Mouse (Mus musculus): ENCODE data around the gene Npffr2. TPM values are rescaled to one million over a fixed set of nuclear protein-coding genes. Genes with fewer than 3 reads are reported as not detected.
"Not testable (repeated sequence)": the region's sequence is repeated elsewhere in the genome, so short reads cannot be mapped to it uniquely, and the experiment has no call there.

Npffr2 gene
- not detected for total RNA-seq (2021)

DNA sequence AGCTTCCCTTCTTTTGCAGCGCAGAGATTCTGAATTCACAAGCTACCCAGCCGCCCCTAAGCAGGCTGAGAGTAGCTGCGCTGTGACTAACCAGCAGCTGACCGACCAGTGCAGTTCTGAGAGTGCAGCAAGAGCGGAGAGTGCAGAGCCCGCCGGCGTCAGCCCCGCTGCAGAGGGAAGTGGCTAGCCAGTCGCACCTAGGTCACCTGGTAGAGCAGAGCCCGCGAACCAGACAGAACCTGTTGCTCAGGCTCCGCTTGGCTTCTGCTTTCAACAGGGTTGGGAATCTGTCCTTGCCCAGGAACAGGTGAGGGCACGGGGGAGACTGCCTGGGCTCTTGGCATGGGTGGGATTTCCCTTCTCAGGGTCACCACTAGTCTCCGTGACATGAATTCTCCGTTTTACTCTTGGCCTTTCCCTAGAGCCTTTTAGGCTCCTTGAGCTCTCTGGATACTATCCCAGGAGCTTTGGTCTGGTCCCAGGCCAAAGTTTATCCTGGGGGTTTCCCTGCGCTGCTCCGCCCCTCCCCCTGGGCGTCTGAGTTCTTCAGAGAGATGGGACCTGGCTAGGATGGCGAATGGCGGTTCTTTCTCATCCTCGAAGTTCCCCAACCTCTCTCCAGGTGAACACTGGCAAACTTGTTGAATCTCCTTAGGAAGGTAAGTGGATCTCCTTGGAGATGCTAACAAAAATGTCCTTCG, at the start of gene Npffr2:
Npffr2 (plus strand) TSS at position 552 of the 701 bp plus-strand sequence.
- DNase-seq: peak; percentile 4 to 5
- intact Hi-C loops (cut with DNase I): no loop called here

DNA sequence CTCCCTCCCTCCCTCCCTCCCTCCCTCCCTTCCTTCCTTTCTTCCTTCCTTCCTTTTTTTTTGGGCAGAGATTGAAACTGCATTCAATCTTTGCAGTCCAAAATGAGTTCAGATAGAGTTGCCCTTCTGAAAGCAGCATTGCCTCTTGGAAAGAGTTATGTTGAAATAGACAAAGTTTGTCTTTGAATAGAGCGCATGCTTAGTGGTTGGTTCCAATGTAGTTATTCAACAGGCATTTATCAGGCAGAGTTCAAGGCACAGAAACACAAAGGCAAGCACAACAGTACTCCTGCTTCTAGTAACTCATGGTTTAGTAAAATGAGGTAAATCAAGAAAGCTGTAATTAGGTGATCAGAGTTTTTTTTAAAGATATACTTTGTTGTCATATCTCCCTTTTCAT, 34.7 kb upstream of the Npffr2 start:
- intact Hi-C loops (cut with DNase I): no loop called here
- DNase-seq: no peak

DNA sequence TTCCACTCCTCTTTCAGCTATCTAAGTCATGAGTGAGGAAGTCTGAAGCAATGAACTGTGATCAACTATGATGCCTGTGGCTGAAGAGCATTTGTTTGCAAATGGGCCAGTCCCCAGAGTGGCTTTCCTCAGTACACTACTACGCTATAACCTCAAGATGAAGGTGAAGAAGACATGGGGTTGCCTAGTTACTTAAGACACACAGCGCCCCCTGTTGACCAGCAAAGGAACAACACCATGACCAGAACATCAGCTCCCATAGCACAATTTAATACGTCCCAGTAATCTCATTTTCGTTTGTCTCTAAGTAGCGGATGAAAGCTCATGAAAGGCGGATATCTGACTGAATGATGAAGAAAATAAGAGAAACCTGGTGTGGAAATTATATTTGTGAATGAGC, 27.0 kb upstream of the Npffr2 start:
- peak in 1 of 2 experiments; percentile 0 for DNase-seq
- intact Hi-C loops (cut with DNase I): no loop called here

DNA sequence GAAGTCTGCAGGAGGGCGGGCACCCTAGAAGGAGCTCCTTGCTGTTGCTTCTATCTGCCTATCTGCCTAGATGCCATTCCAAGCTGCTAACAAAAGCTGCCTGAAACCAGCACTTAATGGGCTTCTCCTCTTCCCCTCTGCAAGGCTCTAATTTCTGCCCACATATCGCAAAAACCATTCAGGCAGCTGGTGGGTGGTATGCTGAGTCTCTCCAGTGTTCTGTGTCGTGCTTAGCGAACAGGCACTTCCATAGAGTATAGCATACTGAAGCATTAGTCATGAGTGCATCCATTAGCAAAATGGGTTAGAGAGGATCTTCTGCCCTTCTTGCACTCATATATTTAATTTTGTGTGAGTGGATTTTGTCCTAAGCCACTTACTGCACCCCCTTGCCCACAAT, 8.6 kb upstream of the Npffr2 start:
- no peak for DNase-seq
- intact Hi-C loops (cut with DNase I): no loop called here

DNA sequence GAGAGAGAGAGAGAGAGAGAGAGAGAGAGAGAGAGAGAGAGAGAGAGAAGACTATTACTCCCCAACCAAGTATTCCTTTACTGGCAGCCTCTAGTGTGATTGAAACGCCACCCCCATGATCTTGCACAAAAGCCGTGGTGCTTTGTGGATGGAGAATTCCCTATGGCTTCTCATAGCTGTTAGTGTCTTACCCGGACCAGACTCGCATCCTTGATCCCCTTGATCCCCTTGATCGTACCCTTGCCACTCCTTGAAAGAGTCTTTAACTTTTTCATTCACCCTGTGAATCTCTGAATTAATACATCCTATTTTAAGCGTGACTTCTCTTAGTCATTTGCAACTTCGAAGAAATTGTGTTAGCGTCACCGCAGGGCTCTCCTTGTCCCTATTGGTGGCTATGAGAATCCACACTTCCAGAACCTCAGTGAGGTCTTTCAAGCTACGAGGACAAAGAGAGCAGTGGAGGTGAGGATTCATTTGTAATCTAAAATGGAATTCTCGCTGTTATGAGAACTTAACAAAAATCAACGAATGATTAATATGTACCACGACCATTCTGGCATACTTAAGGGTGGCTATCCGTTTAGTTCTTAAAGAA, 949 bp upstream of the Npffr2 start:
- intact Hi-C loops (cut with DNase I): no loop called here
- no peak for DNase-seq

DNA sequence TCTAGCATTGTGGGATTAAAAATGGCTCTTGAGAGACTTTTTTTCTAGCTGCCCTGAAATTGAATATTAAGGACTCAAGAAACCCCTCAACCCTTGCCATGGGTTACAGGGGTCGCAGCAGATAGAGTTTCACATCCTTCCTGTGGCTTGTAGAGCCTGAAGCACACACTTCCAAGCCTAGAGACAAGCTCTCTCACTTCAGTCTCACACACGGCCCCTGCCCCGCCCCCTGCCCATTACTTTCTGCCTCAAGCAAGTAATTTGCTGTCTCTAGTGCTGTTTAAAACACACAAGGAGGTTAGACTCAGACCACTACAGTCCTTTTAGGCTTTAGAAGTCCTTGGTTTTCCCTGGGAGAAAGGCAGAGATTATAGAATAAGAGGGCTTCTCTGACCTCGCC, 1.7 kb downstream of the Npffr2 start:
- no peak for DNase-seq
- intact Hi-C loops (cut with DNase I): no loop called here

DNA sequence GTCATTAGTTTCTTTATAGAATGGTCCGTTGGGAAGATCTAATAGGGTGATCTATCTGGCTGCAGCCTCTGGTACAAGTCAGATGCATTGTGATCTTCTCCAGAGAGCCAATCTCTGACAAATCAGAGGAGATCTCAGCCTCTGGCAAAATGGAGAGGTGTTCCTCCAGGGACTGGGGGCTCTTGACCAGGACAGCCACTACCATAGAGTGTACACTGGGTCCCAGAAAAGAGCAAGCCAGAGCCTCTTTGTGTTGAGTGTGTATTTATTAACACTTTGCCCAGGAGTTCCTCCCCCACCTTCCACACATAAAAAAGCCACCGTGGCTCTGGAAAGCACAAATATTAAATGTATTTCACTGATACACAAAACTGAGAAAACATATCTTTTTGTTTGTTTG, 2.2 kb downstream of the Npffr2 start:
- intact Hi-C loops (cut with DNase I): no loop called here

DNA sequence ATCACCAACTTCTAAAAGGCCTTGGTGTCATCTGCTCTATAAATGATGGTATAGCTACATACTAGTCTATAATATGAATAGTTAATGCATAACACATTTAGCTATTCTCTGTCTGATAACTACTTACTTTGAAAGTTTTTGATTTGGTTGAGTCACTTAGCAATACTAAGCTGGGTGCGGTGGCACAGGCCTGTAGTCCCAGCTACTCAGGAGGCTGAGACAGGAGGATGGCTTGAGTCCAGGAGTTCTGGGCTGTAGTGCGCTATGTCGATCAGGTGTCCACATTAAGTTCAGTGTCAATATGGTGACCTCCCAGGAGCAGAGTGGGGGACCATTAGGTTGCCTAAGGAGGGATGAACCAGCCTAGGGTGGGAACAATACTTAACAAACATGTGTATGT, 8.8 kb downstream of the Npffr2 start:
- intact Hi-C loops (cut with DNase I): no loop called here
- DNase-seq: no peak

More for the DNA sequence above, 2.2 kb downstream of the Npffr2 start:
- no peak for DNase-seq

DNA sequence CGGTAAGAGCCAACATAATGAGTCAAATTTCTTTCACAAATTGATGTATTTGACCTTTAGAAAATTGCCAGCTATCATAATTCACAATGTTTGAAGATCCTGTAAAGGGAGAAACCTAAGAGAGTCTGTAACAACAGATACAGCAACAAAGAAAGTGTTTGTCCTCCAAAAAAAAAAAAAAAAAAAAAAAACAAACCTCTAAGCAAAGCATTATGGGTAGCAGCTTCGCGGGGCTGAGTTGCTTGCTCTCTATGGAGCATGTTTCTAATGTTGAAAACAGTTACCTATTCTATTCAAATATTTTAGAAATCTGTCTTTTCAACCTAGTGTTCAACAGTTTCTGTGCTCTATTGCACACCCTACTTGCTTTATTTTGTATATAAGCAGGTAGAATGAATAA, 15.2 kb downstream of the Npffr2 start:
- intact Hi-C loops (cut with DNase I): loop anchor here (5.0 kb wide), 2 partner anchors 280 to 655 kb away; no protein-coding TSS in a partner anchor
- DNase-seq: no peak

DNA sequence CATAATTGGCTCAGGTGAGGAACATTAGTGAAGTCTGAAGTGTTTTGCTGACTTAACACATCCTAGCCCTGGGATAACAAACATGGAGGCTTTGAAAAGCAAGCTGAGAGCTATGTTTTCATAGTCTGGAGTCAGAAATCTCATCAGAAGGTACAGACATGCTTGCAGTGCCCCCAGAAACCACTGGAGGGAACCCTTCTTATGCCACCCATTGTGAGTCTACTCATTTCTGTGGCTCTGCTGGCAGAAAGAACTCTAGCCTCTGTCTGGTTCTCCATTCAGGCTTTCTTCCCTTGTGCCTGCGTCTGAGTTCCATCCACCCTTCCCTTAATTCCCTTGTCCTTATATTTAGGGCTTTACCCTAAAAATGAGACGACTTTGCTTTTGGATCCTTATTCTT, 16.2 kb downstream of the Npffr2 start:
- peak; percentile 60 to 73 for DNase-seq

DNA sequence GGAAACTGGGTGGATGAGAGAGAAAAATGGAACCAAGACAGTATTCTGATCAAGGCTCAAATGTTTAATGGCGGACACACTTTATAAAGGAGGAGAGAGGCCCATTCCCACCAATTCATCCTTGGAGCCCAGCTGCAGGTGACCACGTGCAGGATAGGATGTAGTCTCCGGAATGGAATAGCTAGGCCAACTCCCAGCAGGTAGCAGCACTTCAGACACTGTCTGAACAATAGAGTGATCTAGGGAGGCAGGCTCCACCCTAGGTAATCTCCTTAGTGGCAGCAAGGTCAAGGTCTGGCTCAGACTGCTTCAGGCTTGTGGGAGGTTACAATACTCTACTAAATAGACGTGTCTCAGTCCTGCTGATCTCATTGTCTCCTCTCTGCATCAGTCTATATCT, 31.9 kb downstream of the Npffr2 start:
- DNase-seq; intact Hi-C loops (cut with DNase I): not testable (repeated sequence)

More for the DNA sequence above, 16.2 kb downstream of the Npffr2 start:
- intact Hi-C loops (cut with DNase I): loop anchor here (1.0 to 5.0 kb wide), 3 partner anchors 137 to 654 kb away; no protein-coding TSS in a partner anchor

DNA sequence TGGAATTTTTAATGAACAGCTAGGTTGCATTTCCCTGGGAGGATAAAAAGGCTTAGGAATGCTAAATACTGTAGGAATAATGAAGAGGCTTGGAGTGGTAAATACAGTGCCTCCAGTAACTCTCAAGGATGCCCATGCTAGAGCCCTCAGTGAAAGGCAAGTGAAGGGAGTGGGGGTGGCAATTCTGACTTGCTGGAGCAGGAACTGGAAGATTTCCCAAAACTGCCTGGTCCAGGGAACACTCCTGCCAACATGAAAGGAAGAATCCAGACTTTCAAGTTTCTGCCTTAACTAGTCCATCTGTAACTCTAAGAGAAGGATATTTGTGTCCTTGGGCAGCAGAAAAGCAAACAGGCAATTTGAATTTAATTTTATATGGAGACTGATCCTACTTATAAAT, 34.2 kb downstream of the Npffr2 start:
- DNase-seq: no peak
- intact Hi-C loops (cut with DNase I): no loop called here

DNA sequence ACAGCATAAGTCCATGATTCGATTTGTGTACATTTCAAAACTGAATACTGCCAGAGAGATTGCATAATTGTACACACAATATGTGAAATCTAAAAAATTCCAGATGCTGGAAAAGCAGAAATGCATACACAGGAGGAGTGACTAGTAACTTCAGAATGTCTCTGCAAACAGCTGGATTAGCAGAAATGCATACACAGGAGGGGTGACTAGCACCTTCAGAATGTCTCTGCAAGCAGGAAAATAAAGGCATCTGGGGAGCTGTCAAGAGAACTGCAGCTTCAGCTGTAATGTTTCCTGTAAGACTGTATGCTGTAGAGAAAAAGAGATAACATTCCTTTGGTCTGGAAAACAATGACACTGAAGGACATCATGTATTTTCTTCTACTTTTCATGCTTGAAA, 51.4 kb downstream of the Npffr2 start:
- intact Hi-C loops (cut with DNase I): no loop called here
- no peak for DNase-seq

DNA sequence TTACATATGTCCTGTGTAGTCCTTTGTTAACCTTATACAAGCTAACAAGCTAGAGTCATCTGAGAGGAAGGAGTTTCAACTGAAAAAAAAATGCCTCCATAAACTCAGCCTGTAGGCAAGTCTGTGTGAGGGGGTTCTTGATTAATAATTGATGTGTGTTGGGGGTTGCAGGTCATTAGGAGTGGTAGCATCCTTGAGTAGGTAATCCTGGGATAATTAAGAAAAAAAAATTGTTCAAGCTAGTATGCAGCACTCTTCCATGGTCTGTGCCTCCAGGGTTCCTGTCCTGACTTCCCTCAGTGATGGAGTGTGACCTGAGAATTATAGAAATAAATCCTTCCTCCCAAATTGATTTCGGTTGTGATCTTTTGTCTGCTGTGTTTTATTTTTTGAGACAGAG, 52.0 kb downstream of the Npffr2 start:
- intact Hi-C loops (cut with DNase I): no loop called here
- no peak for DNase-seq

DNA sequence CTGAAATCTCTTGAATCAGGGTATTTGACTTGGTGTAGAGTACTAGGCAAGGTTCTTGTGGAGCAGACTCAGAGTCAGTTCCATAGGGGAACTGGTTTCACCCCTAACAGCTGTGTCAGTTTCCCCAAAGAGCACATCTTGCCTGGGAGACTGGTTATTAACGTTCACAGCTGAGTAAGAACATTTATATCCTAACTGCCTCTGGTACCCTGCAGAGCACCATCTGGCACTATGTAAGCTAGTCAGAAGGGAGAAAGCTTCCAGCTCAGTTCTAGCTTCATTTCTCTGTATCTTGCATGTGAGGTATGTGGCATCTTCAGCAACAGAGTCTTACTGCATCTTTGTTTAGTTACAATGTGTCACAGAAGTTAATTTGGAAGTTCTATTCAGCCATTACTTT, 53.9 kb downstream of the Npffr2 start:
- intact Hi-C loops (cut with DNase I): no loop called here
- no peak for DNase-seq

DNA sequence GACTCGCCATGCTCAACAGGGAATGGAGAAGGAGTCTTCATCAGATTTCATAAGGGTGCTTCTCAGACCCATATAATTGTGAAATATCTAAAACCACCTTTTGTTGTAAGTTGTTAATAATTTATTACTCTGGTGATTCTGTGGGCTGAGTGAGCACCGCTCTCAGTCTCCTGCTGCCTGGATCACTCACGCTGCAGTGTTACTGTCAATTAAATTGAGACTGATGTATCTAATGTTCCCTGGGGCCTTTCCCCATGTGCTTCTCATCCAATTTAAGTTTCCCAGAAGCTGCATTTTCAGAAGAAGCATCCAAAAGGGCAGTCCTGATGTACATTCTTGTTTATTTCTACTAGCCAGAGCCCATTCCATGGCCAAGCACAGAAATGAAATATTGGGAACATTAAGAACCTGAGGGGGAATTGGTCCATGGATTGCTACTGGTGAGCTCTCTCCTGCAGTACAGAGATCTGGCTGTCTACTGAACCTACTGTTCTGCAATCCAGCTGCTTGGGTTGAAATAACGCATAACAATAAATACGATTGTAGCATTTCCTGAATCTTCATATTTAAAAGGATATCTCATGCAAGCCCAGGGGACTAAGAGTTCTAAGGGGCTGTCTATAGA, 54.6 kb downstream of the Npffr2 start:
- no peak for DNase-seq
- intact Hi-C loops (cut with DNase I): no loop called here

DNA sequence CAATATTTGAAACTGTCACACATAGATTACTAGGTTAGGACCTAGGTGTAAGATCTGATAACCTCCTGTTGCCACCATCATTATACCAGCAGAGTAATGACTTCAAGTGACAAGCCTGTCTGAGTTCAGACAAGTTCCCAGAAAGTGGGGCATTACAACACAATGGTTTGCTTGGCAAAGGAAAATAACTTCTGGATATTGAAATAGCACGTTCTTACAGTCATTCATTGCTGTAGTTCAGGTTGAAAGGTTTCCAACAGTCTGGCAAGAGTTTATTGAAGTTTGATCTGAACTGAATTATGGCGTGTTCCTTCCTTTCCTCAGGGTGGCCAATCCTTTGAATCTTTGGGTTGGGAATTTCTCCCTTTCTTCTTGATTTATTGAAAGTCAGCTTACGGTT, 57.8 kb downstream of the Npffr2 start:
- intact Hi-C loops (cut with DNase I): no loop called here
- DNase-seq: no peak

DNA sequence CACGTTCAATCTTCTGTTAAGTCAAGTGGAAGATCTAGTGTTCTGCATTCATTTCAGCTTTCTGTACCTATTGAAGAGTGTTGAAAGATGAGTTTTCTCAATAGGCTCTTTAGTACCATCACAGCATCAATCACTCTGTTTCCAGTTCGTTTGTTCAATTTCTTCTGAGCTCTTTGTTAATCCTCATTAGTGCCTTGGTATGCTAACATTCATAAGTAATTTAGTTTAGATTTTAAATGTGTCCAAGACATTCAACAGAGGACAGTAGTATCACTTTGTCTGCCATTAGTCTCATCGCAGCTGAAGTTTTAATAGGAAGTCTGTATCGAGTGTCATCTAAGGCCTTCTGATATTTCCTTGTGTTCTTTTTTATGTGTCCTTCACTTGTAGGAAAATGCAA, 65.1 kb downstream of the Npffr2 start:
- intact Hi-C loops (cut with DNase I): no loop called here
- DNase-seq: no peak

DNA sequence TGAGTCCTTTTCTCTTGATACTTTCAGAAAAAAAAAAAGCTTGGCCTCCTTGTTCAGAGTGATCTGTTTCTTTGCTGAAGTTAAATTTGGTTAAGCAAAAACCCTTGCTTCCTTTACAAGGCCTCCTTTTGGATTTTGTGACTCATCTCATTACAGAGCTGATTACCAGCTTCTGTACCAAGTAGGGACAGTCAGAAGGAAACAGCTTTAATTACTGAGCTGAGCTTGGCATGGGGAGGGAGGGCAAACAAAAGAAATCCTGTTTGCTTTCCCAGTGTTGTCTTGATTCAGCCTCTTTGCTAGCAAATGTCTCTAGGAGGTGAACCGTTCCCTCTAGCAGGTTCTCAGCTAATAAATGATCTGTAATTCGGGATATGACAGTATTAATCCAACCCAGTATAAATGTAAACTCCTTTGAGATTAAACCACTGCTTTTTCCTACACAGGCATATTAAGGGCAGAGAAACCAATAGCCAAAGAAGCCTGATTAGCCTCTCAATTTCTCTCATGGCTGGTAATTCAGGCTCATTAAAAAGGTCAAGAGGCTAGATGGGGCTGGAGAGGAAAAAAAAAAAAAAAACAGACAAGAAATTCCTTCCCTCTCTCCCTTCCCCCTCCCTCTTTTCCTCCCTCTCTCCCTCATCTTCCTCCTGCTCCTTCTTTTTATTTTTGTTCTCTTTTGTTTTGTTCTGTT, 84.2 kb downstream of the Npffr2 start:
- DNase-seq: no peak
- intact Hi-C loops (cut with DNase I): no loop called here

DNA sequence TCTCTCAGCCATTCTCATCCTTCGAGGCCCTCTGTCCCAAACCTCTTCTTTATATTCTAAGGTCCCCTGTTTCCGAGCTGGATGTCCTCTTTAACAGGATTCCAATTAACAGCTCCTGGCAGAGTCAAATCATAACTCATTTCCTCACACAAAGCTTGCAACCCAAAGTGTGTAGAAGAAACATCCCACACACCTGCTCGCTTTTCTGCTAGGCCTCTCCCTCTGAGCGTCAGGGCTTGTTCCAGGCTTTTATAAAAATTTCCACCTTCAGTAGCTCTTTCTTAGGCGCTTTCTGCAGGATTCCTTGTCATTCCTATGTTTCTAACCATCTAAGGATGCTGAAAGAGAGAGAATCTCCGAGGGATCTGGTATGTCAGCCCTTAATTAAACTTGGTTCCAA, 85.0 kb downstream of the Npffr2 start:
- intact Hi-C loops (cut with DNase I): no loop called here
- DNase-seq: no peak

DNA sequence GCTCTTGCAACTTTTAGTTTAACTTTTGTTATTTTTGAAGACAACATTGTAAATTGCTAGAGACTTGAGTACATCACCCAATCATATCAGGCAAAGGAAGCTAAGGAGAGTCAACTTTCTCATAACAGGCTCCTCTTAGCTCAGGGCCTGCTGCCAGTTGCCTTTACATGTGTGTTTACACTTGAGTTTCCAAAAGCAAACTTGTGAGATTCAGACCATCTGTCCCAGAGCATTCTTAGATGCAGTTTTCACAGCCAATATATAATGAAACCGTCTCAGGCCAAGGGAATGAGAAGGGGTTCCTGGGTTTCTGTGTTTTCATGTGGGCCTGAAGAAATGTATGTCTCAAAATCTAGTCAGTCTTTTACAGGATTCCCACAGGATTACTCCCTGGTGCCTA, 104.4 kb downstream of the Npffr2 start:
- intact Hi-C loops (cut with DNase I): no loop called here

More for the DNA sequence above, 104.4 kb downstream of the Npffr2 start:
- no peak for DNase-seq

Measured in heart, postnatal 10 days (tissue).